Mouse (Mus musculus) limb, embryonic 10.5 days (tissue): ENCODE results near the gene Ttc34. TPM values are rescaled to one million over a fixed set of nuclear protein-coding genes. Genes with fewer than 3 reads are reported as not detected.
A peak's percentile ranks its signal among the peaks of the same experiment; 100 is the strongest.

Experiments used
- DNase-seq: peaks from one replicate; pipeline ENCODE4 v3.0.0-alpha.2; 2017; ENCODE audit warnings: low spot score
- H3K27ac ChIP-seq: fragments of 300-500 bp; sonication (generic); 2 replicates; pipeline ENCODE4 v1.5.1; 2016; ENCODE audit warnings: mild to moderate bottlenecking
- H3K27me3 ChIP-seq: fragments of 300-500 bp; sonication (generic); 2 replicates; pipeline ENCODE4 v1.6.1; 2016; ENCODE audit warnings: low read depth, mild to moderate bottlenecking; ENCODE audit not compliant: poor library complexity, severe bottlenecking
- H3K36me3 ChIP-seq: fragments of 300-500 bp; sonication (generic); 2 replicates; pipeline ENCODE4 v1.6.1; 2016; ENCODE audit warnings: mild to moderate bottlenecking, moderate library complexity
- H3K4me1 ChIP-seq: fragments of 300-500 bp; sonication (generic); 2 replicates; pipeline ENCODE4 v1.6.1; 2016
- H3K4me3 ChIP-seq: fragments of 300-500 bp; sonication (generic); 2 replicates; pipeline ENCODE4 v1.5.1; 2016; ENCODE audit warnings: mild to moderate bottlenecking, moderate library complexity
- H3K9me3 ChIP-seq: fragments of 300-500 bp; sonication (generic); replicated peaks from 2 replicates; pipeline ENCODE4 v1.6.1; 2016; ENCODE audit warnings: mild to moderate bottlenecking
- WGBS: fragments of 180-500 bp; shearing (Covaris S2); methylation state at CpG from one replicate; pipeline ENCODE4 v1.1.7; 2016; 5-methylcytosine and 5-hydroxymethylcytosine counted together
- polyA plus RNA-seq: library from polyadenylated mRNA; unstranded; fragments of >200 nt; fragmentation: Nextera tagmentation; extraction: Ambion mirVana; gene quantifications from 2 replicates; pipeline ENCODE4 v1.2.1, GENCODE M21; 2016

Gene Ttc34
- polyA plus RNA-seq, 1 experiment from 2014 or later: 0.41 TPM

GRCm38 (mm10) chr4:154910606-154911522 lies 73.6 kb downstream of the Ttc34 start:
- Histone ChIP-seq H3K4me3 (peak overlapping the region; percentile 5; the same call in 1 of the 2 replicates), H3K27me3 (no peaks in the 10 kb centered on the region), H3K36me3 (no peaks in the 10 kb centered on the region), H3K27ac (peak overlapping the region; percentile 59; the same call in 1 of the 2 replicates), H3K9me3 (no peaks in the 10 kb centered on the region), H3K4me1 (peaks cover 23% of the 10 kb centered on the region)
- DNase-seq: no peak
- WGBS: 38% methylated on average over 15 of the region's 15 CpGs

DNA sequence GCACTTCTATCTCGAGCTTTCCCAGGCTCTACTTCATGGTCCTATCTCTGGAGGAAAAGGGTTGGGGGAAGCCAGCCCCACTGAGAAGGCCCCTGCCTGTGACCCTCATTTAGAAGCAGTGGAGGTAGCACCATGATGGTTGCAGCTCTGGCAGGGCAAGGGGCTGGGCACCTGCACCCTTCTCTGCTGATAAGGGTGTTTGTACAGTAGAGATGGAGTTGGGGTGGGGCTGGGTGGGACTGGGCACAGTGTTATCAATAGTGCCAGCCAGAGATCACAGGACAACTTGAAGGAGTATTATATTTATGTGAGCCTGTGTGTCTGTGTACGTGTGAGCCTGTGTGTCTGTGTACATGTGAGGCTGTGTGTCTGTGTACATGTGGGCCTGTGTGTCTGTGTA lies 74.4 kb downstream of the Ttc34 start:
- Histone ChIP-seq H3K4me1 (peaks cover 23% of the 10 kb centered on the region), H3K36me3 (no peaks in the 10 kb centered on the region), H3K9me3 (no peaks in the 10 kb centered on the region), H3K4me3 (no peak overlapping the region), H3K27ac (peak overlapping the region; percentile 59), H3K27me3 (no peaks in the 10 kb centered on the region)
- DNase-seq: no peak
- WGBS: 77% methylated on average over 2 of the region's 2 CpGs

DNA sequence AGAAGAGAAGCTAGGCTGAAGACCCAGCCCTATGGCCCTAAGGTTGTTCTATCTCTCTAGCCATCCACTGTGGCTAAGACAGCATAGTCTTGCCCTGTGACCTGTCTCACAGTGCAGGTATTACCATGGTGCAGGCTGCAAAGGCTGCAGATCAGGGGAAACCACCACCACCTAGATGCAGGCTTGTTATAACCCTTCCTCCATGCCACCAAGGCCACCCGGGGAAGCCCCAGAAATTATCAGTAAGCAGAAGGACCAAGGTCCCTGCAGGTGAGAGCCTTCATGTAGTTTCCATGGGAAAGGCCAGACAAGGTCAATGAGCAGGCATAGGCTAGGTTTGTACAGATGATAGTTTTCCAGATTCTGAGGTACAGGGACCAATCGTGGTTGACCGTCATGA lies 76.6 kb downstream of the Ttc34 start:
- Histone ChIP-seq H3K27ac (no peak overlapping the region), H3K4me1 (peaks cover 16% of the 10 kb centered on the region), H3K9me3 (no peaks in the 10 kb centered on the region), H3K36me3 (no peaks in the 10 kb centered on the region), H3K27me3 (no peaks in the 10 kb centered on the region), H3K4me3 (no peak overlapping the region)
- no peak for DNase-seq
- WGBS: 94% methylated on average over 3 of the region's 3 CpGs

- no peaks in the 10 kb centered on the region for H3K27me3 ChIP-seq
- H3K4me3 ChIP-seq: no peak overlapping the region
- H3K36me3 ChIP-seq: no peaks in the 10 kb centered on the region
- no peak for DNase-seq
- no peaks in the 10 kb centered on the region for H3K9me3 ChIP-seq
- H3K4me1 ChIP-seq: peaks cover 16% of the 10 kb centered on the region
- WGBS: 96% methylated on average over 4 of the region's 4 CpGs
- no peak overlapping the region for H3K27ac ChIP-seq
Measured at GRCm38 (mm10) chr4:154914252-154914651, 77.0 kb downstream of the Ttc34 start.

GRCm38 (mm10) chr4:154914707-154915106 lies 77.4 kb downstream of the Ttc34 start:
- Histone ChIP-seq H3K27ac (no peak overlapping the region), H3K4me1 (peaks cover 16% of the 10 kb centered on the region), H3K9me3 (no peaks in the 10 kb centered on the region), H3K27me3 (no peaks in the 10 kb centered on the region), H3K4me3 (no peak overlapping the region), H3K36me3 (no peaks in the 10 kb centered on the region)
- DNase-seq: no peak
- WGBS: 79% methylated on average over 3 of the region's 3 CpGs

GRCm38 (mm10) chr4:154915286-154915685 lies 78.0 kb downstream of the Ttc34 start:
- no peak for DNase-seq
- WGBS: 87% methylated on average over 10 of the region's 10 CpGs
- H3K27ac ChIP-seq: no peak overlapping the region

GRCm38 (mm10) chr4:154916662-154917061 lies 79.4 kb downstream of the Ttc34 start:
- H3K27ac ChIP-seq: no peak overlapping the region
- 79% methylated on average over 4 of the region's 4 CpGs for WGBS
- H3K36me3 ChIP-seq: no peaks in the 10 kb centered on the region
- no peak overlapping the region for H3K4me3 ChIP-seq
- H3K27me3 ChIP-seq: no peaks in the 10 kb centered on the region
- H3K4me1 ChIP-seq: peaks cover 1% of the 10 kb centered on the region; the same call in 1 of the 2 replicates
- DNase-seq: no peak
- no peaks in the 10 kb centered on the region for H3K9me3 ChIP-seq

More at GRCm38 (mm10) chr4:154915286-154915685, 78.0 kb downstream of the Ttc34 start:
- H3K9me3 ChIP-seq: no peaks in the 10 kb centered on the region
- H3K27me3 ChIP-seq: no peaks in the 10 kb centered on the region
- H3K4me1 ChIP-seq: peaks cover 15% of the 10 kb centered on the region
- no peak overlapping the region for H3K4me3 ChIP-seq
- no peaks in the 10 kb centered on the region for H3K36me3 ChIP-seq

Other genes with a start within 250 kb of the Ttc34 start
- 67.4 and 93.9 TPM in 2 replicates for gene Prdm16, start 200.6 kb upstream of the Ttc34 start, polyA plus RNA-seq
- gene Actrt2, start 169.6 kb upstream of the Ttc34 start, polyA plus RNA-seq: not detected in 2 replicates
- 0.15 TPM in 1 of 2 replicates, not detected in the other for gene Mmel1, start 32.1 kb downstream of the Ttc34 start, polyA plus RNA-seq
- 34.9 and 42.7 TPM in 2 replicates for gene Fam213b, start 61.7 kb downstream of the Ttc34 start, polyA plus RNA-seq
- 0.55 and 2.4 TPM in 2 replicates for gene Tnfrsf14, start 91.1 kb downstream of the Ttc34 start, polyA plus RNA-seq
- gene Hes5, start 123.5 kb downstream of the Ttc34 start, polyA plus RNA-seq: 0.33 and 1.1 TPM in 2 replicates
- gene Pank4, start 126.7 kb downstream of the Ttc34 start, polyA plus RNA-seq: 45.8 and 56.5 TPM in 2 replicates
- 1.5 and 1.8 TPM in 2 replicates for gene Plch2, start 219.3 kb downstream of the Ttc34 start, polyA plus RNA-seq
- 23.8 and 26.0 TPM in 2 replicates for gene Pex10, start 229.6 kb downstream of the Ttc34 start, polyA plus RNA-seq
- gene Rer1, start 248.9 kb downstream of the Ttc34 start, polyA plus RNA-seq: 133 and 142 TPM in 2 replicates
- 3.5 and 6.5 TPM in 2 replicates for gene Morn1, start 249.1 kb downstream of the Ttc34 start, polyA plus RNA-seq